Mouse (Mus musculus): Measurements from ENCODE around the gene Trim15.

DNA sequence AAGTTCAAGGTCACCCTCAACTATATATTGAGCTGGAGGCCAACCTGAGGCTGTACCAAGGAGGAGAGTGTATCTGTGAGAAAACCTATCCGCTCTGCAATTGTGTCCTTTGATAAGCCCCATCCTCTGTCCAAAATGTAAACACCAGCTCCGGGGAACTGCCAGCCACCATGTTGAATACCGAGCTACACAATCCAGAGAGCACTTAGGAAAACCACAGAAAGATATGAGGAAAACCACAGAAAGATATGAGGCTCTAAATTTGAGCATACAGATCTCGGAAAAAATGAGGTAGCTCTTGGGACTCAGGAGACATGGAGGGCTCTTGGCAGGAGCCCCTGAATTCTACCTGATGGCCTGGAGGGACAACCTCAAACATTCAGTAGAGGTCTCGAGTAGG is 26.4 kb upstream of the Trim15 start:
- no peak for TF ChIP-seq GATA1 (IDR thresholded peaks at IDR 0.05; ENCODE audit: borderline replicate concordance, low read length)
- no peak for TF ChIP-seq FLI1 (IDR thresholded peaks at IDR 0.05; ENCODE audit: low read length)

Measured in megakaryocyte, embryonic 14.5 days (primary cell).